Mouse (Mus musculus) megakaryocyte, embryonic 14.5 days (primary cell): ENCODE measurements around the gene Zfp106.

ENCODE experiments used
- FLI1 ChIP-seq: IDR thresholded peaks from 2 replicates; pipeline ENCODE4 v1.6.1; 2012; ENCODE audit warnings: low read length, inconsistent platforms, mixed read lengths
- GATA1 ChIP-seq: IDR thresholded peaks from 3 replicates; pipeline ENCODE4 v1.6.1; 2012; ENCODE audit warnings: mixed read lengths, low read length, inconsistent platforms, borderline replicate concordance

DNA sequence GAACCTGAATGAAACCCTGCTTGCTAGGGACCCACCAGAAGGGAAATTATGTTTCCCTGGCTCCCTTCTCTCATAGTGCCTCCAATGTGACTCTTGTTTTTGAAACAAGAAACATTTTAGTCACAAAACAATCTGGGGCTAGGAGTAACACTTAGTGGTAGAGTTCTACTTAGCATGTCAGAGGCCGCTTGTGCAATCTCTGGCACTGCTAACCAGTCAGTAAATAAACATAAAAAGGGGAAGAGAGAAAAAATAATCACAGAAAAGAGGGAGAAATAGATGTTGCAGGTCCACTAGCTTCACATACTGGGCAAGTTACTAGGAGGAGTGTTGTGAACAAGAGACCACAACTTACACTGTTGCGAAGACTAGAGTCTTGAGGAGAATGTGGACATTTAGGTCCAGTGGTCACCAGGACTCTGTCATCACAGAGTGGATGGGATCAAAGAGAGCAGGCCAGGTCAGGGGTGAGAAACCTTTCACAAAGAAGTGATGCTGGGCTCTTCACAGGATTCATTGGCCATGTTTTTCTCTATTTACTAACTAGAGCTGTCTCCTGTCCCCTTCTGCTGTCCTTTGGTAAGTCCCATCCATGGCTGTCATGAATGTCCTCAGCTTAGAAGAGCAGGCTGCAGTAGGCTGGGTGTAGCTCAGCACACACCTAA lies 98.8 kb downstream of the Zfp106 start:
- no peak for TF ChIP-seq GATA1
- no peak for TF ChIP-seq FLI1
